Mouse (Mus musculus) spleen, postnatal 36 days (tissue): ENCODE results near the gene Itpr3.

Source experiments
- DNase-seq, 2 experiments: peaks; one replicate each; pipeline ENCODE4 v3.0.0; 2022; ENCODE audit warnings: low spot score in 2 of 2, mixed read lengths in 1 of 2

The Itpr3 gene

DNA sequence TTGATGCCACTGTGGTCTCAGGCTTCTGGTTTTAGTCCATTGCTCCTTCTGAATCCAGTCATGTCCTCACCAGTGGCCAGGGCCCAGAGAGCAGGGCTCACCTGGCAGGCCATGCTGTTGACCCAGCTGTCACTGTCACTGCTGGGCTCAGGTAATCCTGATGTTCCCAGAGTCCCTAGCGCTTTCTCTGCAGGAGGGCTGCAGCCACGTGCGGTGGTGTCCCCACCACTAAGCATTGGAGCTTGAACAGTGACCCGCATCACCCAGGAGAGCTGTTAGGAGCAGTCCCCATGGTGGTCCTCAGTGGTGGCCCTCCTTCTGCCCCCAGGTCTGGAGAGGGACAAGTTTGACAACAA lies 62.4 kb downstream of the Itpr3 start:
- DNase-seq: no peak

DNA sequence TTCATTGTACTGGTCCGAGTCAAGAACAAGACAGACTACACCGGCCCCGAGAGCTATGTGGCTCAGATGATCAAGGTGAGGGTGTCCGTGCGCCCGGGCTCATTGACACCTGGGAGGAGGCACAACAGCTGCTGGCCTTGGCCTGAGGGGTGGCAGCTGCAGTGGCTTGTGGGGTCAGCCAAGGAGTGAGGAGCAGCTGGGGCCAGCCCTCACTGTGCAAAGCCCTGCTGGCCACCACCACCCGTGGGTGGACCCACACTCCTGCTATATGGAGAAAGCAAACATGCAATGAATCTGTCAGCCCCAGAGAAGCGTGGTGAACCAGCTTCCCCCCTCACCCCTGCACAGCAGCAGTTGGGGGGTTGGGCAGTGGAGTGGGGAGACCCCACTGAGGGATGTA lies 62.9 kb downstream of the Itpr3 start:
- DNase-seq: no peak

DNA sequence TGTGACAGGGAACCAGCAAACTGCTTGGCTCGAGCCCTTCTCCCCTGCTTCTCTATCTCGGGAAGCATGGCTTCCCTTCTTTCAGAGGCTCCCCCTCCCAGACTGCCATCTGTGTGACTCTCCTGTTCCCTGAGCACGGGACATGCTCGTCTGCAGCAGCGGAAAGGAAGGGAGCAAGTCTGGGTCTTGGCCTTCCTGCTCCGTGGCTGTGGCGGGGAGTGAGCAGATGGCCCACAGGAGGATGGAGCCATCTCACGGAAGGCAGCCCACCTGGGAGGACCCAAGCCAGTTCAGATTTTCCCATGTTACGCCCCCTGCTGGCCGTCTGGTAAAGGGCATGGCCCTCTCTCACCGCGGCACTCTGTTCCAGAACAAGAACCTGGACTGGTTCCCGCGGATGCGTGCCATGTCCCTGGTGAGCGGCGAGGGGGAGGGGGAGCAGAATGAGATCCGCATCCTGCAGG lies 63.5 kb downstream of the Itpr3 start:
- no peak for DNase-seq

DNA sequence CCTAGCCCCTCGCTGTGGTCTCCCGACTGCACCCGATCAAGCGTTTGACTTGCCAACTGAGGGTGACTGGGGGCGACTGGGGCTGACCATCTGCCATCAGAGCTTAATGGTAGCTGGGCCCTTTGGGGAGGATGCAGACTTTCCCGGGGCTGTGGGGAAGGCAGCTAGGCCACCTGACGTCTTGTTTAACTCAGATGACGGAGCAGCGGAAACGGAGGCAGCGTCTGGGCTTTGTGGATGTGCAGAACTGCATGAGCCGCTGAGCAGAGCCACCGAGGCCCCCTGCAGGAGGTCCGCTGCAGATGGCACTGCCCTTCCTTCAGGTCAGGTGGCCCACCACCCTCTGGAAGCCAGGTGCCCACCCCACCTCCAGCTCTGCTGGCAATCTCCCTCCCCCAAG lies 64.2 kb downstream of the Itpr3 start:
- no peak for DNase-seq

DNA sequence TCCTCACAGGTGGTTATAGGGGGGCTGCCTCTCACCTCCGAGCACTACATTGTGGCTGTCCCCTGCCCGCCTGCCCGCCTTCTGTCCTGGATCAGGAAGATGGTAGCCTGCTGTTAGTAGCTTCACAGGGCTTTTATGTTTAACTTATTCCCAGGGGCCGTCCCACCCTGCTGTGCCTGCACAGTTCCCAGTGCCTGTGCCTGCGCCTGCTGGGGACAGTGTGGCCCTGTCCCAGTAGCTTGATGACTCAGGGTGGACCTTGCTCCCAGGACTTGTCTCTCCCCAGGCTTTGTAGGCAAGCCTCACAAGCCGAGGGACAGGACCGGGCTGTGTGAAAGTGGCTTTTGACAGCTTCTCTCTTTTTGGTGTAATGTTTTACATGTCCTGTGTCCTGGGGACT lies 64.7 kb downstream of the Itpr3 start:
- DNase-seq: no peak

DNA sequence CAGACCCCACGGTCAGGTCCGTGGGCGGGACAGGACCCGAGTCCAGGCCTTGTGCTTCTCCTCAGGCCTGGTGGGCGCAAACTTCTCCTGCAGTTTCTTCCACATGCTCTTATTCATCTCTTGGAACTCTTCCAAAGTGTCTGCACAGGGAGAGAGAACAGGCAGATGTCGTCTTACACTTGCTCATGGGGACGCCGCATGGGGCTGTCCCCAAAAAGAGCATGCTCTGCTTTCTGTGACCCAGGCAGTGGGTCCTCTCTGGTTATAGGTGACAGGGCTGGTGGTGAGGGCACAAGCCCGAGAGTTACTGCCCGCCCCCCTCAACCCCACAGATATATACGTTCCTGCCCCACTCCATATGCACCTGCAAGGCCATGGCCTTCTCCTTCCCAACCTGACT lies 65.6 kb downstream of the Itpr3 start:
- no peak for DNase-seq

DNA sequence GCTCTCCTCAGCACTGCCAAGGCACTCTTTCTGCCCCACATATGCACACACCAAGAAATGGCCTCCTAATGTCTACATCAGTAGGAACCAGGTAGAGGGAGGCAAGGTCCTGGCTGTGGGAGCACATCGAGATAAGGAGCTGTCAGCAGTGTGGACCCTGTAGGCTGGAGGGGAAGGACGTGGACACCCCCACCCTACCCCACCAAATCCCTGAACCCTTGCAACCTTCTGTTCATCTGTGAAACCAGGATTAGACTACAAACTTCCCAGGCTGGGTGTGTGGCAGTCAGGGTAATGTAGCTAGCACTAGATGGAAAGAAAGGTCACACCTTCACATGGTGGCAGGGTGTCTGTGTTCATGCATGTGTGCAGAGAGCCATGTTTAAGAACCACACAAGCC lies 66.0 kb downstream of the Itpr3 start:
- DNase-seq: no peak

- DNase-seq: no peak
Measured at GRCm38 (mm10) chr17:27123813-27124375, 66.8 kb downstream of the Itpr3 start.

DNA sequence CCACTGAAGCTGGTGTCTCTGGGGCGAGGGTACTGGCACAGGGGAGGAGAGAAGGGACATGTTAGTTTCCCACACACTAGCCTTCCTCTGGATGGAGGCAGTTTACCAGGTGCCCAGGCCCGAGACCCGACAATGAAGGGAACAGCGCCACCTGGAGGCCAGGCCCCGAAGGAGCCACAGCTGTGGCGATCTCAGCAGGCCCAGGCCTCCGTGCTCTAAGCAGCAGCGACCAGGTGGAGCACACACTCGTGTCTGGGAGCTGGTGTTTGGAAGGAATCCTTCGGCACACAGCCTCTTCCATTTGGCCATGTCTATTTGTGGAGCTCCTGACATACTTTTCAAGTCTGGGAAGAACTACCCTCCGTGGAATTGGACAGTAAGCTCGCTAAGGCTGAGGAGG lies 68.1 kb downstream of the Itpr3 start:
- DNase-seq: peak; percentile 60

DNA sequence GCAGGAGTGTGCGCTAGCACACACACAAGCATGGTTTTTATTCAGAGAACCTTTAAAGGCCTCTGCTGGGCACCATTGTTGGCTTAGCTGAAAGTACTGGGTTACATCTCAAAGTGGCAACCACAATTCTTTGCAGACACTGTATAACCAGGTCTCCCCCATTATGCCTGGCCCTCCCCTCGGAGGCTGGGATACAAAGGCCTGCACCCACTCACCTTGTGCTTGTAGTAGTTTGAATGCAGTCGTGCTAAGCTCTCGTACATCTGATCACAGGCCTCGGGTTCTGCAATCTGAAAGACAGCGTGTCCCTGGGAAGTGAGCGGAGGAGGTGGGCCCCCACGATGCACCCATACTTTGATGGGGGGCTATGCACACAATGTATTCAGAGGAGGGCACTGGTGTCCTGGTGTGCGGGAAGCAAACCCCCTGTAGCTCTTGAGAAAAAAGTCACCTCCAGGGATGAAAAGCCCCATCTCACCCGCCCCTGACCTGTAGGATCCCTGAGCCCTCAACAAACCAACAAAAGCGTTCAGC lies 68.6 kb downstream of the Itpr3 start:
- DNase-seq: no peak

DNA sequence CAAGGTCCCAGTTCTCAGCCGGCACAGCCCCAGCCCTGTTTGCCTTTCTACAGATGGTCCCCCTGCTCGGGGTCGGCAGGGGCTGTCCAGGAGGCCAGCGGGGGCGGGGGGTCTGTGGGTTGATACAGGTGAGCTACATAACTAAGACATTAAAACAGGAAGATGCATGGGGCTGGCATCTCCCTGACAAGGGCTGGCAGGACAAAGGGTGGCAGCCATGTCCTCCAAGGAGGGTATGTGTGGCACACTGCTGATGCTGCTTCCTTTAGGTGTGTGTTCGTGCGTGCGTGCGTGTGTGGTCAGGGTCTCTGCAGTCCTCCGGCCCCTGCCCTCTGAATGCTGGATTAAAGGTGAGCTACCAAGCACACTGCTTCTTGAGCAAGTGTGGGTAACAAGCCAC lies 69.9 kb downstream of the Itpr3 start:
- DNase-seq: no peak

DNA sequence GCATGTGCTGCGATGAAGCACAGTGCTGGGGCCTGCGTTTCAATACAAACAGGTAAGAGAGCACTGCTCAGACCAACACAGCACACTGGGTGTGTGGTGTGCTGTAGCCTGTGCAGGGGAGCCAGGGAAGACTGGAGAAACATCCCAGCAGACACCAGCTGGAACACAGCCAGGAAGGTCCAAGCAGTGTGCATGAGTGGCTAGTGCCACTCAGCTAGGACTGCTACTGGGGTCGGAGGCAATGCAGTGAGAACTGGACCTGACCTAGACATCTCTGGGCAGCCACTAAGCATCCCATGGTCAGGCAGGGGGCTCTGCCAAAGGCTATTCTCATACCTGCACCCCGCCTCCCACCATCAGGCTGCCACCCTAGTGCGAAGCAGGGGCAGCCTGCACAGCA lies 71.1 kb downstream of the Itpr3 start:
- no peak for DNase-seq

DNA sequence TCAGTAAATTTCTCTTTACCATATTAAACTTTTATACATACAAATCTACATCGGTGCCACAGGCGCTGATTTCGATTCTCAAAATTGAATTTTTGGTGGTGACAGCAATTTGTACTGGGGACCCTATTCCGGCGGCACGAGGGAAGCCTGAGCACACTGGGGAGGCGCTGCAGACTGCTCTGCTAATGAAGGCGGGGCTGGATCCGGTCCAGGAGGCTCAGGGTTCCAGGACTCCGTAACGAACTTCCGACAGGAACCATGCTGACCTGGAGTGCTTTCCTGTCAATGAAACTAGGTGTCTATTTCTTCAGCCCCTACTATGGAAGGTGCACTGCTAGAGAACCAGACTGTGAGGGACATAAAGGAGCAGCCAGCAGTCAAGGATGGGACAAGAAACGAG lies 72.2 kb downstream of the Itpr3 start:
- DNase-seq: no peak

DNA sequence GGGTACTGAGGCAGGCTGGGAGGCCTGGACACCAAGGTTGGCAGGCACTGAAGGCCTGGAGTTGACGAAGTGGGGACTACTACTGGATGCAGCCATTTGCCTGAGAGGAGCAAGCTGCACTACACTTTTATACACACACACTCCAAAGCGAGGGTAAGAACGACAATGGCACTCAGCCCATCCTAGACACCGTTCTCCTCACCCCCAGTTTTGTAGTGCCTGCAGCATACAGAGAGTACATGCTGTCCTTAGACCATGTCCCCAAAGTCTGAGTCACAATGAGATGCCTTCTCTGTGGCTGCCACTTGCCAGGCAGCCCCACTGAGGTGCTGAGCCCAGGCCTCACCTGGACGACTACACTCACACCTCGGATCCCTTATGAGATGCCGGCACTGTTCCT lies 72.7 kb downstream of the Itpr3 start:
- no peak for DNase-seq

GRCm38 (mm10) chr17:27130246-27130645 lies 73.1 kb downstream of the Itpr3 start:
- no peak for DNase-seq

DNA sequence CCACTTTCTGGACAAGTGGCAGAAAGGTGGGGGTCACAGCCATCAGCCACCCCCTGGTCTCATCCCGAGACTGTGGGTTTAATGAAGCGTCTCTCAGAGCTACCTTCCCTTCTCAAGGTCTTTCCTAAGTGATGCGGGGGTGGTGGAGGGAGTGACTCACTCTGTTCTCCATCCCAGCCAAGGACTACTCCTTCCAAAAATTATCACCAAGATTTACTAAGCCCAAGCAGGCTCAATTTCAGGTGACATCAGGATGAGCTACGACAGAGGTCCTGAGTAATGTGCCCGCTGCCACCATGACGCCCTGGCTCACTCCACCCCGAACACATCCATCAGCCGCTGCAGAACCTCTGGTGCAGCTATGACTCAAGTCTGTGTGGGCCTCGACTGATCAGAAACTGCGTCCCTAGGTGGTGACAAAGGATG lies 74.1 kb downstream of the Itpr3 start:
- no peak for DNase-seq

DNA sequence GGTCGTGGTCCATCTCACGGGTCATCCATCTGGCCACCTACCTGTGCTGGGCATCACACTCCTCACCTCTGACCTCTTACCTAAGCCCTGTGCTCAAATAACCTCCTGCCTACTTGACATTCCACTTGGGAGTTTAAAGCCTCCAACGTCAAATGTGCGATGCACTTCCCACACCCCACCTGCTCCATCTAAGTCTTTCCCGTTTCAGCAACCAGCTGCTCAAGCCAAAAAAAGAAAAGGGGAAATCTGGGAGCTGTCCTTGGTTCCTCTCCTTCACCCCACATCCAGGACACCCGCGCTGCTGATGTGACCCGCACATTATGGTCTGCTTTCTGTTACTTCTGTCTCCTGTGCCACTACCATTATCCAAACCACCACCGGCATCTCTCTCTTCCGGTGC lies 75.1 kb downstream of the Itpr3 start:
- DNase-seq: no peak

DNA sequence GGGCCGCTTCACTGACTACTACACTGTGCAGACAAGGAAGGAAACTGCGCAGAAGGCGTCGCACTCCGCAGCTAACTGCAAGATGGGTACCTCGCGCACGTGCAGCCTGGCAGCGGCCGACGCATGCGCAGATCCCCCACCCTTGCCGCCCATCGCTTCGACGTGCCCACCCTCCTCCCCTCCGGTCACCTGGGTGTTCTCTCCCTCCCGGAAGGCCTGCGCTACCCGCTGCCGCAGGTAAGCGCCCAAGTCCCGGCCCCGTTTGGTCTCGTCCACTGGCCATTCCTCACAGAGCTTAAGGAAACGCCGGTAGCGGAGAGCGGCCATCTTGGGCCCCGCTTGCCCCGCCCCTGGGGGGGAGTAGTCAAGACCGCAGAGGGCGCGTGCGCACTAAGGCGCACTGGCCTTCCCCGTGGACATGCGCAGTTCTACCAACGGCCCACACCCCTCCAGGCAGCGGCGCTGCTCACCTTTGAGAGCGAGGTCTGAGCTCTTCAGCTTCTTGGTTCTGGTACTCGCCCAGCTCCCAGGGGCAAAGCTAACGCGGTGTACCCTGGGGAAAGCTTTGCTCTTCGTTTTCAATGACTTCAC lies 76.5 kb downstream of the Itpr3 start, which contains the start of gene Uqcc2:
Gene Uqcc2 (minus strand): TSS at position 366 of the 591 bp plus-strand sequence.
- DNase-seq: peak; percentile 96 to 97

DNA sequence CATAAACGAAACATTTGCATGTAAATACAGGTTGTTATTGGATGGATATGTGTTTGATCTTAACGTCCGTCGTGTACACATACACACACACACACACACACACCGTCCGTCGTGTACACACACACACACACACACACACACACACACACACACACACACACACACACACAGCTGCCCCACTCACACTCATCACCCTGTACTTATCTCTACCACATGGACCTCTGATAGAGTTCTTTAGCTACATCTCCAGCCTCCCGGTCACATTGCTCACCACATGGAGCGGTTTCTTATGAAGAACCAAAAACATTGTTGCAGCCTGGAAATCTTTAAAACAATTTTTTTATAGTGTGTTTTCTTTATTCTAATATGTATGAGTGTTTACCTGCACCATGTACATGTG lies 77.1 kb downstream of the Itpr3 start:
- no peak for DNase-seq

DNA sequence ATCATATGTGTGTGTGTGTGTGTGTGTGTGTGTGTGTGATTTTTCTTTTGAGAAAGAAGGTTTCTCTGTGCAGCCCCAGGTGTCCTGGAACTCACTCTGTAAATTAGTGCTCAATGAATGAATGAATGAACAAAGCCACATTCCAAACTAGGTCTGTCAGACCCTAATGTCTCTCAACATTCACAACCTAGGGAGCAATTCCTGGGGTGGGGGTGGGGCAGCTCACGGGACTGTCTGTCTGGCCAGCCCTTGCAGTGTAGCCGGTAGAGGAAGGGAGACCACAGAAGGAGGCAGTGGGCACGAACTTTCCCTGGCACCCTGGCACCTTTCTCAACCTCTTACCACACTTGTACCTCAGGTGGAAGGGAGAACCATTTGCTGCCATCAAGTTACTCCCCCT lies 77.6 kb downstream of the Itpr3 start:
- DNase-seq: no peak

DNA sequence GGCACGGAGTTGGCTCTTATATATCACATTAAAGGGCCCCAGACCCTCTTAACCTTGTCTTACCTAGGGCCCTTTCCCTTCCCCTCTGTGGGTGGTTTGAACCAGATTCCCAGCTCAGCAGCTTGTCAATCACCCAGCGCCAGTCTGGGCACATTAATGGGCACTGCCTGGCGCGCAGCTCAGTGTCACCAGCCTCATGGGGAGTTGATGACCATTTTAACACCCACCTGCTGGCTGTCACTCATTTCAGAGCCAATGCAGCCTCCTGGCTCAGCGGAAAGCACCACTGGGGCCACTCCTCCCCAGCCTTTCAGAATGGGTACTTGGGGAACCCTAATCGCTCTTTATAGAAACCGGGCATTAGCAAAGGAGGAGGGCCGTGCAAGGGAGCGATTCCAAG lies 81.3 kb downstream of the Itpr3 start:
- no peak for DNase-seq

DNA sequence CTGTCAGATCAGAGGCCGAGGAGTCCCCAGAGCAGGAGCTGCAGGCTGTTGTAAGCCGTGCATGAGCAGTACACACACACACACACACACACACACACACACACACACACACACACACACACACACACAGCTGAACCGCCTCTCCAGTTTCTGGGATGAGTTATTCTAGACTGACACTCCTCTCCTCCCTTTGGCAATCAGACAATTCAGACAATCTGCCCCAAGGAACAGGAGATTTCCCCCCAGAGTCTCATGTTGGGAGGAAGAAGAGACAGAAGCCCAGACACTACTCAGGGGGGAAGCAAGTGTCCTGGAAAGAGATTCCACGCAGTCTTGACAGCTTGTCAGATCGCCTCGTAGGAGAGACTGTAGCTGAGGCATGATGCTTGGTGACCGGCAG lies 82.2 kb downstream of the Itpr3 start:
- no peak for DNase-seq

DNA sequence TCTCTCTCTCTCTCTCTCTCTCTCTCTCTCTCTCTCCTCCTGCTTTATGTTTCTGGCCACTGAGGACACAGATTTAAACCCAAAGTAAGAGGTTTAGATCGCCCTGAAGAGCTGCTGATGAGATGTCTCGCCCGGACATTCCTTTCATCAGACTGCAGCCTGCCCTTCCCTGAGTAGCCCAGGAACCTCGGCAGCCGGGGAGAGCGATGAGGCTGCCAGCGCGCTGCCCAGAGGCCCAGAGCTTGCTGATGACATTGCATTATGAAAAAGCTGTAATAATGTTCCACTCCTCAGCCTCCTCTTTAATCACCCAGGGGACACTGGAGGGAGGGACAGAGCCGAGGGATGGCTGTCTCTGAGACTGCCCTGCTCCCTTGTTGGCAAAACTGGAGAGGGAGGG lies 83.2 kb downstream of the Itpr3 start:
- DNase-seq: no peak

- no peak for DNase-seq
Measured at GRCm38 (mm10) chr17:27141971-27142450, 84.9 kb downstream of the Itpr3 start.
